Mouse (Mus musculus) left cerebral cortex, postnatal 14 days (tissue): ENCODE data around the gene Aip. TPM values are rescaled to one million over a fixed set of nuclear protein-coding genes. Genes with fewer than 3 reads are reported as not detected.
"Not testable (repeated sequence)": the region's sequence is repeated elsewhere in the genome, so short reads cannot be mapped to it uniquely, and the experiment has no call there.

Source experiments
- DNase-seq, 2 experiments: peaks; one replicate each; pipeline ENCODE4 v3.0.0; 2021 to 2022; ENCODE audit warnings: low spot score in 2 of 2, mixed read lengths in 1 of 2
- intact Hi-C: fragments of 180-260 bp; cut with DNase I; formaldehyde crosslinking; loops from one replicate; pipeline ENCODE4 v1.15.1; 2025
- total RNA-seq, 2 experiments: library from RNA; stranded (reverse); gene quantifications; 2 replicates each; pipeline ENCODE4 v1.2.3; 2021

Gene Aip
- total RNA-seq, 2 experiments from 2014 or later, result 83.4 to 94.1 TPM

- no peak for DNase-seq
- intact Hi-C loops, result loop anchor here (10.0 kb wide), 1 partner anchor 128 kb away; the partner anchor contains the start of gene Aldh3b3
Measured at GRCm38 (mm10) chr19:4082219-4082965, 43.3 kb downstream of the Aip start.

GRCm38 (mm10) chr19:4081394-4081793, 44.3 kb downstream of the Aip start, which contains the start of gene Cabp2:
TSS of gene Cabp2 (plus strand) at chr19:4081578.
- intact Hi-C loops, result loop anchor here (10.0 kb wide), 1 partner anchor 127 kb away; the partner anchor contains the start of gene Aldh3b3
- no peak for DNase-seq

- intact Hi-C loops, result loop anchor here (10.0 kb wide), 1 partner anchor 126 kb away; the partner anchor contains the start of gene Aldh3b3
- DNase-seq, result no peak
Measured at GRCm38 (mm10) chr19:4080511-4081009, 45.1 kb downstream of the Aip start.

- DNase-seq, result no peak
Measured at GRCm38 (mm10) chr19:4079594-4079993, 46.1 kb downstream of the Aip start.

GRCm38 (mm10) chr19:4075531-4075930, 50.1 kb downstream of the Aip start:
- no peak for DNase-seq
- intact Hi-C loops, result no loop called here

More at GRCm38 (mm10) chr19:4079594-4079993, 46.1 kb downstream of the Aip start:
- intact Hi-C loops, result no loop called here

GRCm38 (mm10) chr19:4072706-4073424, 52.8 kb downstream of the Aip start:
- intact Hi-C loops, result no loop called here
- no peak for DNase-seq

- intact Hi-C loops, result no loop called here
- DNase-seq, result no peak
Measured at GRCm38 (mm10) chr19:4071406-4071805, 54.3 kb downstream of the Aip start.

- intact Hi-C loops, result no loop called here
- no peak for DNase-seq
Measured at GRCm38 (mm10) chr19:4070756-4071155, 54.9 kb downstream of the Aip start.

- no peak for DNase-seq
- intact Hi-C loops, result no loop called here
Measured at GRCm38 (mm10) chr19:4070311-4070710, 55.3 kb downstream of the Aip start.

GRCm38 (mm10) chr19:4068717-4069410, 56.8 kb downstream of the Aip start:
- no peak for DNase-seq
- intact Hi-C loops, result no loop called here

- intact Hi-C loops, DNase-seq: not testable (repeated sequence)
Measured at GRCm38 (mm10) chr19:4068242-4068641, 57.4 kb downstream of the Aip start.

- no peak for DNase-seq
- intact Hi-C loops, result no loop called here
Measured at GRCm38 (mm10) chr19:4066877-4067276, 58.8 kb downstream of the Aip start.

GRCm38 (mm10) chr19:4066280-4066679, 59.4 kb downstream of the Aip start:
- intact Hi-C loops, result no loop called here
- DNase-seq, result no peak

GRCm38 (mm10) chr19:4064501-4064900, 61.2 kb downstream of the Aip start:
- DNase-seq, intact Hi-C loops: not testable (repeated sequence)

Other genes with a start within 250 kb of the Aip start
- 10 to 100 TPM; 14.4 to 16.1 TPM for gene Tcirg1, start 218.7 kb downstream of the Aip start, total RNA-seq
- gene Ndufs8, start 213.1 kb downstream of the Aip start, total RNA-seq, result 100 to 1,000 TPM; 134 to 149 TPM
- gene Aldh3b1, start 196.1 kb downstream of the Aip start, total RNA-seq, result 1 to 10 TPM; 1.8 to 2.0 TPM
- 10 to 100 TPM; 16.0 to 18.4 TPM for gene Unc93b1, start 190.7 kb downstream of the Aip start, total RNA-seq
- gene Aldh3b3, start 167.2 kb downstream of the Aip start, total RNA-seq, result under 1 TPM in 1 of 2 experiments, not detected in 1; 0.13 TPM
- 1 to 10 TPM; 1.8 to 2.4 TPM for gene Aldh3b2, start 153.5 kb downstream of the Aip start, total RNA-seq
- gene Acy3, start 139.3 kb downstream of the Aip start, total RNA-seq, result 1 to 10 TPM; 1.8 to 3.1 TPM
- not detected for gene Tbx10, start 133.1 kb downstream of the Aip start, total RNA-seq
- 10 to 100 TPM in 1 of 2 experiments, 1 to 10 TPM in 1; 8.5 to 10.3 TPM for gene Nudt8, start 125.3 kb downstream of the Aip start, total RNA-seq
- gene Gm49405, start 125.2 kb downstream of the Aip start, total RNA-seq, result 1 to 10 TPM; 1.2 to 1.6 TPM
- 1 to 10 TPM; 3.2 to 3.5 TPM for gene Doc2g, start 122.5 kb downstream of the Aip start, total RNA-seq
- gene Ndufv1, start 113.1 kb downstream of the Aip start, total RNA-seq, result 100 to 1,000 TPM; 227 to 231 TPM
- 100 to 1,000 TPM; 213 to 245 TPM for gene Gstp1, start 87.9 kb downstream of the Aip start, total RNA-seq
- 10 to 100 TPM; 22.3 to 24.3 TPM for gene Gstp2, start 79.8 kb downstream of the Aip start, total RNA-seq
- not detected for gene Gstp3, start 66.3 kb downstream of the Aip start, total RNA-seq
- gene Cabp2, start 44.3 kb downstream of the Aip start, total RNA-seq, result not detected
- gene Cdk2ap2, start 28.7 kb downstream of the Aip start, total RNA-seq, result 10 to 100 TPM; 26.4 to 26.7 TPM
- gene Pitpnm1, start 25.9 kb downstream of the Aip start, total RNA-seq, result 100 to 1,000 TPM; 225 to 226 TPM
- not detected for gene Gpr152, start 13.9 kb upstream of the Aip start, total RNA-seq
- under 1 TPM; 0.11 to 0.23 TPM for gene Cabp4, start 18.2 kb upstream of the Aip start, total RNA-seq
- gene Coro1b, start 22.8 kb upstream of the Aip start, total RNA-seq, result 10 to 100 TPM; 80.7 to 87.5 TPM
- gene Ptprcap, start 27.7 kb upstream of the Aip start, total RNA-seq, result 1 to 10 TPM; 1.0 to 1.5 TPM
- 10 to 100 TPM; 39.5 to 39.9 TPM for gene Rps6kb2, start 37.5 kb upstream of the Aip start, total RNA-seq
- 1 to 10 TPM; 3.8 to 5.9 TPM for gene Carns1, start 49.6 kb upstream of the Aip start, total RNA-seq
- 1 to 10 TPM; 1.6 to 1.8 TPM for gene Tbc1d10c, start 65.4 kb upstream of the Aip start, total RNA-seq
- gene Ppp1ca, start 66.2 kb upstream of the Aip start, total RNA-seq, result 100 to 1,000 TPM; 323 to 336 TPM
- gene Rad9a, start 75.8 kb upstream of the Aip start, total RNA-seq, result 1 to 10 TPM; 6.4 to 9.0 TPM
- gene Clcf1, start 88.4 kb upstream of the Aip start, total RNA-seq, result 1 to 10 TPM; 1.3 to 1.5 TPM
- gene AC109138.7, start 88.5 kb upstream of the Aip start, total RNA-seq, result not detected
- 10 to 100 TPM; 16.2 to 16.9 TPM for gene Pold4, start 106.0 kb upstream of the Aip start, total RNA-seq
- 10 to 100 TPM; 44.5 to 52.4 TPM for gene Ssh3, start 143.3 kb upstream of the Aip start, total RNA-seq
- 10 to 100 TPM; 84.5 to 84.9 TPM for gene Ankrd13d, start 157.3 kb upstream of the Aip start, total RNA-seq
- gene Grk2, start 180.4 kb upstream of the Aip start, total RNA-seq, result 100 to 1,000 TPM; 165 to 173 TPM